Mouse (Mus musculus): ENCODE data around the gene Znrf1. TPM values are rescaled to one million over a fixed set of nuclear protein-coding genes. Genes with fewer than 3 reads are reported as not detected.

The Znrf1 gene
- polyA plus RNA-seq, 1 experiment from 2014 or later, result 86.8 TPM

DNA sequence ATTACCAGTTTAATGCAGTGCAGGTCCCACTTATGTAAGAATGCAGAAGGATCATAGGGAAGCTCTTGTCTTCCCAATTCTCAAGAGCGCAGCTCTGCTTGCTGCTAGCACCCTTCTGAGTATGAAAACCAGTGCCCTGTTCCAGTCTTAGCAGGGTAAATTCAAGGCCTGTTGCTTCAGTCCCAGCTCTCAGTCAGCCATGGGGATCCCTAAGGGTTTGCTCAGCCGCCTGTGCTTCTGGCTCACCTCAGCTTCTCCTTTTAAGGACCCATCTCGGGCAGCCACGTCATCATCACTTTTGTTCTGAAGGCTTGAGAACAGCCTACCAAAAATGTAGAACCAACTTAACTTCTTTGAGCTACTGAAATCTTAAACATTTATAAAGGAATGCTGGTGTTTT, 25.9 kb downstream of the Znrf1 start:
- no peak overlapping the region for H3K27ac ChIP-seq (replicated peaks)
- WGBS, result 88% methylated on average over 4 of the region's 4 CpGs
- ATAC-seq (ENCODE audit: low read depth), result no peak
- H3K4me2 ChIP-seq, result no peak overlapping the region
- 0 out of 2 replicates have a peak, but pooled peaks cover 3% of the 10 kb centered on the region for H3K36me3 ChIP-seq
- no peaks in the 10 kb centered on the region for H3K27me3 ChIP-seq
- no peaks in the 10 kb centered on the region for H3K9me3 ChIP-seq
- no peak overlapping the region for H3K9ac ChIP-seq
- no peak overlapping the region for H3K4me3 ChIP-seq
- peaks cover 60% of the 10 kb centered on the region for H3K4me1 ChIP-seq (replicated peaks)

DNA sequence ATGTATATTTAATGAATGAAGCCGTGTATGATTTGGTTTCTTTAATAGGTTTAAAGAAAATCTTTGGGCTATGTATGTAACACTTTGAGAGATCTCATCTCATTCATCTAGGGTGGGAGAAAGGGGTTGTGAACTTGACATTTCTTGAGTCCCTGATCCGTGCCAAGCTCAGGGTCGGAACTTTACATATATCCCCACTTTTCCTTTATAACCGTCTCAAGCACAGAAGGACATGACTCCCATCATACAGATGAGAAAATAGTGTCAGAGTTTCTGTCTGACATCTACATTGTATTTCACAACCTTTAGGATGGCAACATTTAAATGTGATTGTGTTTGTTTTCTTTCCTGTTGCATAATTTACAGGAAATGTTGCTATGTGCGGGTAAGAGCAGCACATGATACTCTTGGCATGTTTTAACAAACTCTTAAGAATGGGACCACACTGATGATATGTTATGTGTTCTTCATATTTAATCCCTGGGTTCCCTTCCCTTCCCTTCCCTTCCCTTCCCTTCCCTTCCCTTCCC, 26.4 kb downstream of the Znrf1 start:
- no peak for ATAC-seq (ENCODE audit: low read depth)
- peaks cover 60% of the 10 kb centered on the region for H3K4me1 ChIP-seq (replicated peaks)
- H3K9ac ChIP-seq, result no peak overlapping the region
- H3K4me2 ChIP-seq, result no peak overlapping the region
- H3K36me3 ChIP-seq, result 0 out of 2 replicates have a peak, but pooled peaks cover 3% of the 10 kb centered on the region
- no peaks in the 10 kb centered on the region for H3K27me3 ChIP-seq
- no peak overlapping the region for H3K27ac ChIP-seq (replicated peaks)
- H3K4me3 ChIP-seq, result no peak overlapping the region
- WGBS, result 92% methylated on average over 5 of the region's 5 CpGs
- H3K9me3 ChIP-seq, result no peaks in the 10 kb centered on the region

- Histone ChIP-seq H3K36me3 (0 out of 2 replicates have a peak, but pooled peaks cover 3% of the 10 kb centered on the region), H3K9me3 (no peaks in the 10 kb centered on the region), H3K27me3 (no peaks in the 10 kb centered on the region), H3K9ac (no peak overlapping the region), H3K27ac (replicated peaks) (no peak overlapping the region), H3K4me2 (no peak overlapping the region), H3K4me3 (no peak overlapping the region), H3K4me1 (replicated peaks) (peaks cover 61% of the 10 kb centered on the region)
- WGBS, result 95% methylated on average over 5 of the region's 5 CpGs
- ATAC-seq (ENCODE audit: low read depth), result no peak
These were observed 27.2 kb downstream of the Znrf1 start for GRCm38 (mm10) chr8:111563075-111563474.

GRCm38 (mm10) chr8:111563687-111564086, 27.8 kb downstream of the Znrf1 start:
- Histone ChIP-seq H3K4me3 (no peak overlapping the region), H3K4me2 (no peak overlapping the region), H3K9ac (no peak overlapping the region), H3K9me3 (no peaks in the 10 kb centered on the region), H3K27ac (replicated peaks) (no peak overlapping the region), H3K27me3 (no peaks in the 10 kb centered on the region), H3K4me1 (replicated peaks) (peaks cover 61% of the 10 kb centered on the region), H3K36me3 (0 out of 2 replicates have a peak, but pooled peaks cover 3% of the 10 kb centered on the region)
- WGBS, result 96% methylated on average over 4 of the region's 4 CpGs
- ATAC-seq (ENCODE audit: low read depth), result no peak

- 0 out of 2 replicates have a peak, but pooled peaks cover 3% of the 10 kb centered on the region for H3K36me3 ChIP-seq
- H3K9me3 ChIP-seq, result no peaks in the 10 kb centered on the region
- 92% methylated on average over 2 of the region's 2 CpGs for WGBS
- peak; percentile 49; the same call in 1 of the 2 replicates for ATAC-seq (ENCODE audit: low read depth)
- no peak overlapping the region for H3K4me3 ChIP-seq
- no peak overlapping the region for H3K4me2 ChIP-seq
- peaks cover 57% of the 10 kb centered on the region for H3K4me1 ChIP-seq (replicated peaks)
- no peak overlapping the region for H3K9ac ChIP-seq
- no peaks in the 10 kb centered on the region for H3K27me3 ChIP-seq
- no peak overlapping the region for H3K27ac ChIP-seq (replicated peaks)
These were observed 28.2 kb downstream of the Znrf1 start for GRCm38 (mm10) chr8:111564093-111564492.

DNA sequence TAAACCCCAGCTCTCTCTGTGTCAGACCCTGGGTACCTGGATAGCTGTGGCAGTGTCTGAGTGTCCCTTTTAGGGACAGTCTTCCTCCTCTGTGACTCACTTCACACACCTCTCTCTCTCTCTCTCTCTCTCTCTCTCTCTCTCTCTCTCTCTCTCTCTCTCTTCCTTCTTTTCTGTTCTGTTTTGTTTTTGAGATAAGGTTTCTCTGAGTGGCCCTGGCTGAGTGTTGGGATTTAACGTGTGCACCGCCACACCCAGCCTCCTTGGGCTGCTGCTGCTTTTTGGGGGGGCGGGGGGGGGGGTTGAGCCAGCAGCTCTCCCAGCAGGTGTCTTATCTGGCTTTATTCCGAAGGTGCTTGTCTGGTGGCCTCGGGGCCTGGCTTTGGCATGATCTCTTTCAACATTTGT, 29.9 kb downstream of the Znrf1 start:
- no peak for ATAC-seq (ENCODE audit: low read depth)
- H3K9ac ChIP-seq, result no peak overlapping the region
- H3K4me1 ChIP-seq (replicated peaks), result peaks cover 60% of the 10 kb centered on the region
- H3K9me3 ChIP-seq, result no peaks in the 10 kb centered on the region
- H3K4me2 ChIP-seq, result no peak overlapping the region
- no peaks in the 10 kb centered on the region for H3K27me3 ChIP-seq
- H3K27ac ChIP-seq (replicated peaks), result no peak overlapping the region
- no peak overlapping the region for H3K4me3 ChIP-seq
- 42% methylated on average over 5 of the region's 5 CpGs for WGBS
- 0 out of 2 replicates have a peak, but pooled peaks cover 3% of the 10 kb centered on the region for H3K36me3 ChIP-seq

DNA sequence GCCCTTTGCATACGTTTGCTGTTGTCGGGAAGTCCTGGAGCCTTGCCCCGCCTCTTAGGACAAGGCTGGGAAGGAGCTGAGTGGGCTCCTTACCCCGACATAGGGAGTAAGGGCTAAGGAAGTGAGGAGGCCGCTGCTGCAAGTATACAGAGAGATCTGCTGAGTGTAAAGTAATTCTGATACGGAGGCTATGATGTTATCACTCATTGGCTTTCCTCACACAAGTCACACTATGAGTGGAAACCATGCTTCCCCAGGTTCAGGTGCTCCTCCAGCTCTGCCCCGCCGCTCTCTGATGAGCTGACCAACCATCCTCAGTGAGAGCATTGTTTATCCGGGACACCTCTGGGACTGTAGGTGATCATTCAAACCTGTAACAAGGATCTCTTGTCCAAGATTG, 30.4 kb downstream of the Znrf1 start:
- no peaks in the 10 kb centered on the region for H3K27me3 ChIP-seq
- H3K4me1 ChIP-seq (replicated peaks), result peaks cover 59% of the 10 kb centered on the region
- no peak overlapping the region for H3K4me3 ChIP-seq
- H3K27ac ChIP-seq (replicated peaks), result 0 out of 2 replicates have a peak overlapping the region, but pooled peaks have one; percentile 13
- WGBS, result 75% methylated on average over 9 of the region's 9 CpGs
- 0 out of 2 replicates have a peak, but pooled peaks cover 3% of the 10 kb centered on the region for H3K36me3 ChIP-seq
- H3K9ac ChIP-seq, result no peak overlapping the region
- no peak overlapping the region for H3K4me2 ChIP-seq
- no peaks in the 10 kb centered on the region for H3K9me3 ChIP-seq
- no peak for ATAC-seq (ENCODE audit: low read depth)

GRCm38 (mm10) chr8:111567571-111567970, 31.7 kb downstream of the Znrf1 start:
- WGBS, result 46% methylated on average over 3 of the region's 3 CpGs
- no peak overlapping the region for H3K27ac ChIP-seq (replicated peaks)
- no peak overlapping the region for H3K9ac ChIP-seq
- H3K9me3 ChIP-seq, result no peaks in the 10 kb centered on the region
- no peak for ATAC-seq (ENCODE audit: low read depth)
- no peaks in the 10 kb centered on the region for H3K27me3 ChIP-seq
- H3K4me3 ChIP-seq, result no peak overlapping the region
- peaks cover 64% of the 10 kb centered on the region for H3K4me1 ChIP-seq (replicated peaks)
- 0 out of 2 replicates have a peak, but pooled peaks cover 3% of the 10 kb centered on the region for H3K36me3 ChIP-seq
- H3K4me2 ChIP-seq, result no peak overlapping the region

DNA sequence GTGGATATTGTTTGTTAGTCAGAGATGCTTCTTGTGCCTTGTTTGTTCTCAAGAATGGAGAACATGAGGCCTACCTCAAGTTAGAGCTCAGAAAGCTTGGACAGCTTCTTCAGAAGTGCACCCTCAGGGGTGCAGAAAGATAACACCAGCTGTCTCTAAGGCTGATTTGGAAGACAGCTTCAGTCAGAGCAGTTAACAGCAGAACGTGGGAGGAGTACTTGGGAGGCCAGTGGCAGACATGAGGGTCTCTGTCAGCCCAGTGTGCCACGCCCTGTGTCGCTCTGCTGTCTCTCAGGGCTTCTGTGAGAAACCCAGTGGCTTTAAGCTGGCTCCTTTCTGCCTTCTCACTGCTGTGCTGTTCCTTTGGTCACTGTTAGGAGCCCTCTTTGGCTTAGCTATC, 32.1 kb downstream of the Znrf1 start:
- ATAC-seq (ENCODE audit: low read depth), result no peak
- Histone ChIP-seq H3K9me3 (no peaks in the 10 kb centered on the region), H3K4me2 (no peak overlapping the region), H3K36me3 (0 out of 2 replicates have a peak, but pooled peaks cover 3% of the 10 kb centered on the region), H3K4me3 (no peak overlapping the region), H3K9ac (no peak overlapping the region), H3K27ac (replicated peaks) (0 out of 2 replicates have a peak overlapping the region, but pooled peaks have one; percentile 2), H3K27me3 (no peaks in the 10 kb centered on the region), H3K4me1 (replicated peaks) (peaks cover 69% of the 10 kb centered on the region)
- 59% methylated on average over 3 of the region's 3 CpGs for WGBS

- Histone ChIP-seq H3K4me3 (no peak overlapping the region), H3K4me1 (replicated peaks) (peaks cover 78% of the 10 kb centered on the region), H3K36me3 (no peaks in the 10 kb centered on the region), H3K27ac (replicated peaks) (no peak overlapping the region), H3K9me3 (no peaks in the 10 kb centered on the region), H3K4me2 (no peak overlapping the region), H3K9ac (no peak overlapping the region), H3K27me3 (no peaks in the 10 kb centered on the region)
- no peak for ATAC-seq (ENCODE audit: low read depth)
- WGBS, result 87% methylated on average over 4 of the region's 4 CpGs
These were observed 34.0 kb downstream of the Znrf1 start for GRCm38 (mm10) chr8:111569926-111570325.

DNA sequence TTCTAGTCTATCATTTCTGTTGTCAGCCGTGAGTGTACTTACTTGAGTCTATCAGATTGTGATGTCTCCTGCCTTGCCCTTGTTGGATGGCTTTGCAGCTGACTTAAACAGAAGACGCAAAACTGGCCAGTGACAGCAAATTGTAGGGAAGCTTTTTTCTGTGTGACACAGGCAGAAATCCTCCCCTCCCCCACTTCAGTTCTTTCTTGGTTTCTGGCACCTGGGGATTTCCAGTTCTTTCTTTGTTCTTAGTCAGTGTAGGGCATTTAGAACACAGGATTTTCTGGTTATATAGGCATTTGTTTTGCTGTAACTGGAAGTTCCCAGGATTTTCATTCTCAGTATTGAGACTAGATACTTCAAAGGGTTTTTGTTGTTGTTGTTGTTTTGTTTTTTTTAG, 34.5 kb downstream of the Znrf1 start:
- Histone ChIP-seq H3K27me3 (no peaks in the 10 kb centered on the region), H3K9me3 (no peaks in the 10 kb centered on the region), H3K4me1 (replicated peaks) (peaks cover 74% of the 10 kb centered on the region), H3K9ac (no peak overlapping the region), H3K4me3 (no peak overlapping the region), H3K36me3 (no peaks in the 10 kb centered on the region), H3K27ac (replicated peaks) (no peak overlapping the region), H3K4me2 (no peak overlapping the region)
- WGBS, result 66% methylated on average over 2 of the region's 2 CpGs
- ATAC-seq (ENCODE audit: low read depth), result no peak

- H3K9me3 ChIP-seq, result no peaks in the 10 kb centered on the region
- peaks cover 72% of the 10 kb centered on the region for H3K4me1 ChIP-seq (replicated peaks)
- no peak for ATAC-seq (ENCODE audit: low read depth)
- no peaks in the 10 kb centered on the region for H3K36me3 ChIP-seq
- H3K27me3 ChIP-seq, result no peaks in the 10 kb centered on the region
- H3K4me2 ChIP-seq, result no peak overlapping the region
- no peak overlapping the region for H3K27ac ChIP-seq (replicated peaks)
- no peak overlapping the region for H3K9ac ChIP-seq
- WGBS, result 84% methylated on average over 10 of the region's 10 CpGs
- H3K4me3 ChIP-seq, result no peak overlapping the region
These were observed 35.8 kb downstream of the Znrf1 start for GRCm38 (mm10) chr8:111571661-111572060.

- H3K36me3 ChIP-seq, result no peaks in the 10 kb centered on the region
- peaks cover 66% of the 10 kb centered on the region for H3K4me1 ChIP-seq (replicated peaks)
- no peaks in the 10 kb centered on the region for H3K27me3 ChIP-seq
- H3K4me2 ChIP-seq, result no peak overlapping the region
- 0 out of 2 replicates have a peak overlapping the region, but pooled peaks have one; percentile 42 for H3K27ac ChIP-seq (replicated peaks)
- WGBS, result 93% methylated on average over 2 of the region's 2 CpGs
- no peak overlapping the region for H3K9ac ChIP-seq
- ATAC-seq (ENCODE audit: low read depth), result no peak
- H3K4me3 ChIP-seq, result no peak overlapping the region
- H3K9me3 ChIP-seq, result no peaks in the 10 kb centered on the region
These were observed 36.5 kb downstream of the Znrf1 start for GRCm38 (mm10) chr8:111572431-111572830.

All from neural tube, embryonic 13.5 days (tissue).